Mouse (Mus musculus): ENCODE results near the gene Map2. TPM values are rescaled to one million over a fixed set of nuclear protein-coding genes. Genes with fewer than 3 reads are reported as not detected.

Gene Map2
- polyA plus RNA-seq, 1 experiment = 2.0 TPM

DNA sequence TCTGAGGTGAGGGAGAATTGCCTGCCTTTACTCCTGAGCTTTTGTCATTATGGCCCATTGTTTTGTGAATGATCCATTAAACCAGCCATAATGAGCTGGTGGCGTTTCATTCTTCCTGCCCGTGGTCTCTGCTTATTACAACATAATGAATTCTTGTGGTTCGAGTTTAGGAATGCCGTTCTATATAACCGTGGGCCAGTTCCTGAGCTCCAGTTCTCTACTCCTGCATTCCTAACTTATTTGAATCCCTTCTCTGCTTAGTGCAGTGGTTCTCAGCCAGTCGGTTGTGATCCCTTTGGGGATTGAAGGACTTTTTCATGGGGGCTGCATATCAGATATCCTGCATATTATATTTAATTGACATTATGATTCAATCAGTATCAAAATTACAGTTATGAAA is 153.9 kb downstream of the Map2 start:
- H3K4me3 ChIP-seq (ENCODE audit: insufficient read depth, low read length) = no peak overlapping the region
- H3K4me1 ChIP-seq (ENCODE audit: control insufficient read depth, insufficient read depth, low read length) = no peaks in the 10 kb centered on the region
- TF ChIP-seq CTCF (IDR thresholded peaks at IDR 0.05; ENCODE audit: low read depth, low read length) (no peak), POLR2A (IDR thresholded peaks at IDR 0.05; ENCODE audit: borderline replicate concordance, low read depth, low read length) (no peak)
- no peak overlapping the region for H3K27ac ChIP-seq (ENCODE audit: insufficient read depth, low read depth, low read length)

DNA sequence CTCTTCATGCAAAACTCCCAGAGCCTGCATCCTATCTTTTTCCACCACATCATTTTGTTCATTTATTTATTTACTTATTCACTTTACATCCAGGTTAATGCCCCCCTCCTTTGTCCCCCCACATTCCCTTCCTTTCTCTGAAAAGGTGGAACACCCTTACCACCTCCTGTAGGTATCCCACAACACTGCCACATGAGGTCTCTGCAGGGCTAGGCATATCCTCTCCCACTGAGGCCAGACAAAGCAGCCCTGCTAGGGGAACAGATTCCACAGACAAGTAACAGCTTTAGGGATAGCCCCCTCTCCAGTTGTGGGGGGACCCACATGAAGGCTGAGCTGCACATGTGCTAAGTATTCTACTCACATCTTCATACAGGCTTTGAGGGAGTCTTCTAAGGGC is 154.5 kb downstream of the Map2 start:
- TF ChIP-seq CTCF (IDR thresholded peaks at IDR 0.05; ENCODE audit: low read depth, low read length) (no peak), POLR2A (IDR thresholded peaks at IDR 0.05; ENCODE audit: borderline replicate concordance, low read depth, low read length) (no peak)
- Histone ChIP-seq H3K27ac (ENCODE audit: insufficient read depth, low read depth, low read length) (no peak overlapping the region), H3K4me1 (ENCODE audit: control insufficient read depth, insufficient read depth, low read length) (no peaks in the 10 kb centered on the region), H3K4me3 (ENCODE audit: insufficient read depth, low read length) (no peak overlapping the region)

GRCm38 (mm10) chr1:66335724-66336284 is 160.7 kb downstream of the Map2 start:
- TF ChIP-seq CTCF (IDR thresholded peaks at IDR 0.05; ENCODE audit: low read depth, low read length) = no peak
- no peak for TF ChIP-seq POLR2A (IDR thresholded peaks at IDR 0.05; ENCODE audit: borderline replicate concordance, low read depth, low read length)
- Histone ChIP-seq H3K4me3 (ENCODE audit: insufficient read depth, low read length) (no peak overlapping the region), H3K4me1 (ENCODE audit: control insufficient read depth, insufficient read depth, low read length) (no peaks in the 10 kb centered on the region), H3K27ac (ENCODE audit: insufficient read depth, low read depth, low read length) (no peak overlapping the region)

- no peaks in the 10 kb centered on the region for H3K4me1 ChIP-seq (ENCODE audit: control insufficient read depth, insufficient read depth, low read length)
- no peak overlapping the region for H3K27ac ChIP-seq (ENCODE audit: insufficient read depth, low read depth, low read length)
- H3K4me3 ChIP-seq (ENCODE audit: insufficient read depth, low read length) = no peak overlapping the region
- TF ChIP-seq CTCF (IDR thresholded peaks at IDR 0.05; ENCODE audit: low read depth, low read length) = no peak
- no peak for TF ChIP-seq POLR2A (IDR thresholded peaks at IDR 0.05; ENCODE audit: borderline replicate concordance, low read depth, low read length)
Observed at GRCm38 (mm10) chr1:66339213-66339612, 164.1 kb downstream of the Map2 start.

- H3K27ac ChIP-seq (ENCODE audit: insufficient read depth, low read depth, low read length) = no peak overlapping the region
Observed at GRCm38 (mm10) chr1:66348404-66349165, 173.5 kb downstream of the Map2 start.

GRCm38 (mm10) chr1:66349166-66349835 is 174.2 kb downstream of the Map2 start:
- H3K4me3 ChIP-seq (ENCODE audit: insufficient read depth, low read length) = no peak overlapping the region
- no peak overlapping the region for H3K27ac ChIP-seq (ENCODE audit: insufficient read depth, low read depth, low read length)
- H3K4me1 ChIP-seq (ENCODE audit: control insufficient read depth, insufficient read depth, low read length) = no peaks in the 10 kb centered on the region
- TF ChIP-seq CTCF (IDR thresholded peaks at IDR 0.05; ENCODE audit: low read depth, low read length) = no peak
- no peak for TF ChIP-seq POLR2A (IDR thresholded peaks at IDR 0.05; ENCODE audit: borderline replicate concordance, low read depth, low read length)

More at GRCm38 (mm10) chr1:66348404-66349165, 173.5 kb downstream of the Map2 start:
- Histone ChIP-seq H3K4me3 (ENCODE audit: insufficient read depth, low read length) (no peak overlapping the region), H3K4me1 (ENCODE audit: control insufficient read depth, insufficient read depth, low read length) (no peaks in the 10 kb centered on the region)
- TF ChIP-seq POLR2A (IDR thresholded peaks at IDR 0.05; ENCODE audit: borderline replicate concordance, low read depth, low read length) = no peak
- TF ChIP-seq CTCF (IDR thresholded peaks at IDR 0.05; ENCODE audit: low read depth, low read length) = no peak

- Histone ChIP-seq H3K4me1 (ENCODE audit: control insufficient read depth, insufficient read depth, low read length) (no peaks in the 10 kb centered on the region), H3K27ac (ENCODE audit: insufficient read depth, low read depth, low read length) (no peak overlapping the region), H3K4me3 (ENCODE audit: insufficient read depth, low read length) (no peak overlapping the region)
- TF ChIP-seq POLR2A (IDR thresholded peaks at IDR 0.05; ENCODE audit: borderline replicate concordance, low read depth, low read length) (no peak), CTCF (IDR thresholded peaks at IDR 0.05; ENCODE audit: low read depth, low read length) (no peak)
Observed at GRCm38 (mm10) chr1:66351366-66351765, 176.3 kb downstream of the Map2 start.

- TF ChIP-seq CTCF (IDR thresholded peaks at IDR 0.05; ENCODE audit: low read depth, low read length) (no peak), POLR2A (IDR thresholded peaks at IDR 0.05; ENCODE audit: borderline replicate concordance, low read depth, low read length) (no peak)
- Histone ChIP-seq H3K27ac (ENCODE audit: insufficient read depth, low read depth, low read length) (no peak overlapping the region), H3K4me3 (ENCODE audit: insufficient read depth, low read length) (no peak overlapping the region), H3K4me1 (ENCODE audit: control insufficient read depth, insufficient read depth, low read length) (no peaks in the 10 kb centered on the region)
Observed at GRCm38 (mm10) chr1:66361799-66362198, 186.7 kb downstream of the Map2 start.

- TF ChIP-seq CTCF (IDR thresholded peaks at IDR 0.05; ENCODE audit: low read depth, low read length) (no peak), POLR2A (IDR thresholded peaks at IDR 0.05; ENCODE audit: borderline replicate concordance, low read depth, low read length) (no peak)
- Histone ChIP-seq H3K27ac (ENCODE audit: insufficient read depth, low read depth, low read length) (no peak overlapping the region), H3K4me1 (ENCODE audit: control insufficient read depth, insufficient read depth, low read length) (no peaks in the 10 kb centered on the region), H3K4me3 (ENCODE audit: insufficient read depth, low read length) (no peak overlapping the region)
Observed at GRCm38 (mm10) chr1:66363285-66363684, 188.2 kb downstream of the Map2 start.

DNA sequence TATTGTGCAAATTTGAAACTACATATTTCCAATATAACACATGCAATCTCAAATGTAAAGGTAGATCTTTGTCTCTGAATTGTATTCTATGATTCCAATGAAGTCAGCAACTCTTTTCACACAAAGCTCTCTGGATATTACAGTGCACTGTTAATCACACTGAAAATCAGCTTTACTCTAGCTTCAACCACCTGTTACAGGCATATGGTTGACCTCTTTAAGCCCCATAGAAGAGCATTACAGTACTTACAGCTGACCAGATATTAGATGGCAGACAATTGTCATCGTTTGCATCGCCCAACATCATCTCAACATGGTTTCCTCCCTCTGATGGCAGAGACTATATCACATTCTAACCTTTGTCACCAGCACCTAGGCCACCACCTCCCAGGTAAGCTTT is 189.3 kb downstream of the Map2 start:
- Histone ChIP-seq H3K4me1 (ENCODE audit: control insufficient read depth, insufficient read depth, low read length) (no peaks in the 10 kb centered on the region), H3K4me3 (ENCODE audit: insufficient read depth, low read length) (no peak overlapping the region), H3K27ac (ENCODE audit: insufficient read depth, low read depth, low read length) (no peak overlapping the region)
- no peak for TF ChIP-seq POLR2A (IDR thresholded peaks at IDR 0.05; ENCODE audit: borderline replicate concordance, low read depth, low read length)
- TF ChIP-seq CTCF (IDR thresholded peaks at IDR 0.05; ENCODE audit: low read depth, low read length) = no peak

Data from bone marrow macrophage, adult 2 months (primary cell).